Mouse (Mus musculus): Measurements from ENCODE around the gene Trim61.
"Not testable (repeated sequence)": the region's sequence is repeated elsewhere in the genome, so short reads cannot be mapped to it uniquely, and the experiment has no call there.

Gene Trim61

DNA sequence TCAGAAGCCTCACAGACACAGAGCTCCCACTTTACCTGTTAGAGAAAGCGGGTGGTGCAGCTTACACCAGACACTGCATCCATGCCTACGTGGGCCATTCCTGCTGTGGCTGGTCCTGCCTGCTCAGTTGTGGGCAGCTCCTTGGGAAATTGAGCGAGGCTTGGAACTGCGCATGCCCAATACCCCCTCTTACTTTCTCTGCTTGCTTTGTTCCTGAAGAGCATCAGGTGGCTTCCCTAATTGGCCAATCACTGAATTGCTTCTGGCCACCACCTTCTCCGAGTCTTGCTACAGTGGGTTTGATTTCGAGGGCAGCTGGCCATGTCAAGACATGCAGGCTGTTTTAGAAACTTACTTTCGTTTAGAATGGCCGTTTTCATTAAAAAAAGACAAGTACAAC is at the start of gene Trim61, which contains the start of gene Trim60:
Gene Trim61, minus strand, starts transcription at position 101 of the 400 bp plus-strand sequence.
Gene Trim60, minus strand, starts transcription at position 162 of the 400 bp plus-strand sequence.
- DNase-seq (ENCODE audit: extremely low read depth, low read depth), result no peak

DNA sequence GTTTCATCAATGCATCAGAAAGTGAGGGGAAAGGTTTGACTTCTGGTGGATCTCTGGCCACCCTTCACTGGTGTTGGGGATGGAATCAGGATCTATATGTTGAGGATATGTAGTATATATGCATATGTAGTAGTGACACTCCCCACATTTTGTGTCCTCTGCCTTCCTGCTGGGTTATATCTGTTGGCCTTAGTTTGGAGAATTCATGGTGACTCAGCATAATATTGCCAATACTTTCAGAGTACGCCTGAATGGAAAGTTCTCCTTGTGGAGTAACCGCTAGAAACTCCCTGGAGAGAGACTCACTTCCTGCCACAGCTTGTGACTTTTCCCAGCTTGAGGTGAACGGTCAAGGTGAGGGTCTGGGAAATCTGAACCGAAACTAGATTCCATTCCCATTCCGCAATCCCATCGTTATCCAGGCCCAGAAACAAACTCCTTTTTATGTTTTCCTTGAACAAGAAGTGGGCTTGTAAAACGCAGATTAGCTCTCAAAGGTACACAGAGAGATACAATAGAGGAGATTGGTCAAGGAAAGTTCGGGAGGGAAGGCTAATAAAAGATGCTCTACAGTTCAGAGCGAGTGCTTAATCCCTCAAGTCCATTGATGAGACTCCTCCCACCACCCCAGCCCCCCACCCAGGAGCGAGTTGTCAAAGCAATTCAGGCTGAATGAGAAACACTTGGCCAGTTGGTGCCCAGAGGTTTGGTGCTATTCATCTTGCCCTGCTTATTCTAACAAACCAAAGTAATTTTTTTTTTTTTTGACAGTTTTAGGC is 49.6 kb upstream of the Trim61 start:
- no peak for DNase-seq (ENCODE audit: extremely low read depth, low read depth)

DNA sequence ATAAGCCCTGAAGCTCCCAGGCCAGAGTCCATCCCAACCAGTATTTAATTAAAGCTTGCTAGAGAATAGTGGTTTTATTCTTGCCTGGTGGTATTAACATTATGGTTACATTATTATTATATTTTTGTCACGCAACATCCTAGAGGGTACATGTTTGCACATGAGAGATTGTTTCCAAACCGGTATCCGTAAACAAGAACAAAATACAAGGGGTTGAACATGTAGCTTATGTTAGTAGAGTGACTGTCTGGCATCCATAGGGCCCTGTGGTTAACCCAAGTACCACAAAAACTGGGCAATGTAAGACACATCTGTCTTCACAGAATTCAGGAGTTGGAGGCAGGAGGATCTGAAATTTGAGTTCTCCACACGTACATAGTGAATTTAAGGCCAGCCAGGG is 48.7 kb upstream of the Trim61 start:
- no peak for DNase-seq (ENCODE audit: extremely low read depth, low read depth)

DNA sequence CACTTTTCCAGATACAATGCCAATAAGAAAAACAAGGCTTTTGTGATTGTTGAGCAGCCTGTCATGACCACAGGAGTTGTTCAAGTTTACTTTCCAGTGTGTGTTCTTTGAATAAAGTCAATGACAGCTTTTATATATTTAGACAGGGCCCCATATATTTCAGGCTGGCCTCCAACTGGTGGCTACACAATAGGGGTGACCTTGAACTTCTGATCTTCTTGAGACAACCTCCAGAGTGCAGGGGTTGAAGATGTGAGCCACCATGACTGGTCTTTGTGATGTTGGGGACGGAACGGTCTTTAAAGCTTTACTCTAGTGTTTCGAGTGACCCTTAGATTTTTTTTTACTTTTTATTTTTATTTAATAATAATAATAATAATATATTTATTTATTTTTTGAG is 47.3 kb upstream of the Trim61 start:
- DNase-seq (ENCODE audit: extremely low read depth, low read depth), result no peak

DNA sequence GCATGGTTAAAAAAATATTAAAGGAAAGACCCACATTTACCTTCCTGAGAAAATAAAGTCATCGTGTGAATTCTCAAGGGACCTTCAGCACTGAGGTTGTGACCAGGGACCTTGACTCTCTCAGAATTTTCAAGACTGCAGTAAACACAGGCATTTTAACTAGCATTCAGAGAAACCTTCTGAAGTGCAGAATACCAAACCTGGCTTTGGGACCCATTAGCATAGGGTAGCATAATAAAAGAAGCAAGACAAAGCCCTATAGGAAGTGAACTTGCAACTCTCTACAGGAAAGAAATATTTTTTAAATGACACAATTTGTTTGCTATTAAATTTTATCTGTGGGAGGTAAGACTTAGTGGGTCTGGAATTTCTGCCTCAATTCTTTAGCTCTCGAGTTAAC is 45.7 kb upstream of the Trim61 start:
- no peak for DNase-seq (ENCODE audit: extremely low read depth, low read depth)

DNA sequence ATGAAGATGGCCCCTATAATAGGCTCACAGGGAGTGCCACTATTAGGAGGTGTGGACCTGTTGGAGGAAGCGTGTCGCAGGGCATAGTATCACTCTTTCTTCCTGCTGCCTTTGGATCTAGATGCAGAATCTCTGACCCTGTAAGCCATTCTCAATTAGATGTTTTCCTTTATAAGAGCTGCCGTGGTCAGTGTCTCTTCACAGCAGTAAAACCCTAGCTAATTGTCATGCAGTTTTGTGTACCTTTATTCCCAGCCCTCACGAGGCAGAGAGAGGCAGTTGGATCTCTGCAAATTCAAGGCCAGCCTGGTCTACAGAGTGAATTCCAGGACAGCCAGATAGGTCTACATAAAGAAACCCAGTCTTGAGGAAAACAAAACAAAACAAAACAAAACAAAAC is 43.9 kb upstream of the Trim61 start:
- no peak for DNase-seq (ENCODE audit: extremely low read depth, low read depth)

DNA sequence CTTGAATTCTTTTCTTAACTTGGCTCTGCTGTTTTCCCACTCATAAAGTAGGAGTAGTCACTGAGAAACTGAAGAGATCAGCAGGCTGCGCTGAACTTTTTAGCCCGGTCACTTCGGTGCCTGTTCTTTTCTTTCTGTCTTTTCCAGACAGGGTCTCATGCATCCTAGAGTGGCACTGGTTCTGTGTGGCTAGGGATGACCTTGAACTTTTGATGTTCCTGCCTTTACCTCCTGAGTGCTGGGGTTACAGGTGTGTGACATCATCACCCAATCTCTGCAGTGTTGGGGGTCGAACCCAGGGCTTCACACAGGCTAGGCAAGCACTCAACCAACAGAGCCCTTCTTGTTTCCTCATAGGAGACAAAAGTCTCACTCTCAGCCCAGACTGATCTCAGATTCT is 38.4 kb upstream of the Trim61 start:
- no peak for DNase-seq (ENCODE audit: extremely low read depth, low read depth)

DNA sequence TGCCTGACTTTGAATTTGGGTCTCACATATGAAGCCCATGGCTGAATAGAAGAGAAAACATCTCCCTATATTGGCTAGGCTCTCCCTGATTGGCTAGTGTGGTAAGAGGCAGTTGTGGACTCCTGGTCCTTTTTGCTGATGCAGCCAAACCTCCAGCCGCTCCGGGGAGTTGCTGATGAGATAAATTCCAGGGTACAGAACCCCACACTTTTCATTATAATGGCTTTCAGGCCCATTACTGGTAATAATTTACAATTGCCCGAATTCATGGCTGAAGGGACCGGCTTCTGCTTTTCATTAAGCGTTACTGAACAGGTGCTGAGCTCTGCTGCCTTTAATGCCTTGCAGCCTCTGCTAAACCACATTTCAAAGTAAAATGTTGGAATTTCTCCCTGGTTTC is 35.6 kb upstream of the Trim61 start:
- no peak for DNase-seq (ENCODE audit: extremely low read depth, low read depth)

DNA sequence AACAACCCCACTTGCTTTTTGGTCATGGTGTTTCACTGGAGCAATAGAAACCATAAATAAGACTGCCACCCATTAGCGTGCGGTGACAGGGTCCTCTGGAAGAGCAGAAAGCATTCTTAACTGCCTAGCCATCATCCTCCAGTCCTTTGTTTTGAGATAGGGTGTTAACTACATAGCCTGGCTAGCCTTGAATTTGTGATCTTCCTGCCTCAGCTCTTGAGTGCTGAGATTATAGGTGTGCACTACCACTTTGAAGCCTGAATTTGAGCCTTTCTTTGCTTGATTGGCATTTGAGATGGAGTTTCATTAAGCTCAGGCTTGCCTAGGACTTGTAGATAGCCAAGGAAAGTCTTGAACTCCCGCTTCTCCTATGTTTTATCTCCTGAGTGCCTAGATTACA is 35.2 kb upstream of the Trim61 start:
- DNase-seq (ENCODE audit: extremely low read depth, low read depth), result no peak

DNA sequence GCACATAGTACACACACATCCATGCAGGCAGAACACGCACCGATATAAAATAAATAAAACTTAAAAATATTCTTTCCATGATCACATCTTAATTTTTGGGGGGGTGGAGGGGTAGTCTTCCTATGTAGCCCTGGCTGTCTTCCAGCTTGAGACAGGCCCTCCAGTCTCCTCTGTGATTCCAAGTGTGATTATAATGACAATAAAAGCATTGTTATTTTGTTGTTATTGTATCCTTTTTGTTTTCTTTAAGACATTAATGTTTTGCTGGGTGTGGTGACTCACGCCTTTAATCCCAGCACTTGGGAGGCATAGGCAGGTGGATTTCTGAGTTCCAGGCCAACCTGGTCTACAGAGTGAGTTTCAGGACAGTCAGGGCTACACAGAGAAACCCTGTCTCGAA is 29.5 kb upstream of the Trim61 start:
- DNase-seq (ENCODE audit: extremely low read depth, low read depth), result no peak

DNA sequence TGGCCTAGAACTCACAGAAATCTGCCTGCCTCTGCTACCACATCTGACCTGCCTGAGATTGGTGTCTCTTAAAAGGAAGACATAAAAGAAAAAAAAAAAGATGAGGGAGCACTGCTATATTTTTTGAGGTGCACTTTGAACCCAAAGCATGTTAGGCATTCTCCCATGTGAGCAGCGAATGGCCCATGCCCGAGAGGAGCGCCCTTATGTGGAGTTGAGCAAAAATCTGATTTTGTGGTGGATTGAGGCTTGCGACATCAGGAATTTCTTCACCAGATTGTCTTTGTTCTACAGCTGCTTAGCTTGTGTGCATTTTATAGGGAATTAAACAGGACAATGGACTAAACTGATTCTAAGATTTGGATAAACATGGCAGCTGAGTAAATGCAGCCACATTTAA is 28.9 kb upstream of the Trim61 start:
- no peak for DNase-seq (ENCODE audit: extremely low read depth, low read depth)

DNA sequence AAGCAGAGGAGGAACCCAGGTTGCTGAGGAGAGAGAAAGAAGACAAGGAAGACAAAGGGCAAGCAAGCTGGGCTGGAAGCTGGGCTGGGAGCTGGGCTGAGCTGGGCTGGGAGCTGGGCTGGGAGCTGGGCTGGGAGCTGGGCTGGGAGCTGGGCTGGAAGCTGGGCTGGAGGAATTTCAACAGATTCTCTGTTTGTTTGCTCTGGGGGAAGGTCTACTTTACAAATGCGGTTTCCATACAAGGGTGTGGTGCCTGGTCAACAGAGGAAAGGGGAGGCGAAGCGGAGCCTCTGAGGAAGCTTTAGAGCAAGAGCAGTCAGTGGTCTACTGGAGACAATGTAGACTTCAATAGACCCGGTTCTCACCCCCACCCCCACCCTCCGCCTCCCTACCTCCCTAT is 28.2 kb upstream of the Trim61 start:
- DNase-seq (ENCODE audit: extremely low read depth, low read depth), result no peak

DNA sequence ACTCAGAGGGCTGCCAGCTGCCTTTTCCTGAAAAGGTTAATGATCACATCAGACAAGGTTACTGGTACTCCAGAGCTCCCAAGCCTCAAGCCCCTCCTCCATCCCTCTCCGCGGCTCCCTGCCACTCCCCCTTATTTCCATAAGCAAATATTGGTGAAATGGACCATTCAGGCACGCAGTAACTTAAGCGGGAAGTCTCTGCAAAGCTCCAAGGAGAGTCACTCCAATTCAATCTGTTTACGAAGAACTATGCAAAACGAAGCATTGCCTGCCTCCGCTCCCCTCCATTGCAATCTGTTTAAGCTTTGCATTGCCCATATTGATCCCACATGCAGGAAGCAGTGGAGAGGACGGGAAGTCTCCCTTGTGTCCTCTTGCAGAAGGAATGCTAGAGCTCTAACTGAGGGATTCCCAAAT is 18.8 kb upstream of the Trim61 start, which contains the start of gene Apela:
Gene Apela, minus strand, starts transcription at position 220 of the 417 bp plus-strand sequence.
- DNase-seq (ENCODE audit: extremely low read depth, low read depth), result no peak

DNA sequence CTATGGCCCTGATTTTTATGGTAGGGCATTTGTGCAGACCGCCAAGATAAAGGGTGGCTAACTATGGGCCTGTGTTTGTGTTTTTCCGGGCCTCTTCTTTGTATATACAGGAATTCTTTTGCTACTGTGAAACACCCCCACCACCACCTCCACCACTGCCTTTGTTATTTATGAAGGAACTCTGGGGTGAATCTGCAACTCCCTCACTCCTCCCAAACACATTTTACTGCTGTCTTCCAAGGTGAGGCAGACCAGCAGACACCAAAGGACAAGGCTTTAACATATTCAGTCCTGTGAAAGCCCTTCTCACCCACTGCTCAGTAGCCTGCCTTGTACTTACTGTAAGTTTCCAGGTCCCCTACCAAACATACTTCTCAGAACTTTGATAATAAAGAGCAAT is 15.8 kb upstream of the Trim61 start:
- no peak for DNase-seq (ENCODE audit: extremely low read depth, low read depth)

DNA sequence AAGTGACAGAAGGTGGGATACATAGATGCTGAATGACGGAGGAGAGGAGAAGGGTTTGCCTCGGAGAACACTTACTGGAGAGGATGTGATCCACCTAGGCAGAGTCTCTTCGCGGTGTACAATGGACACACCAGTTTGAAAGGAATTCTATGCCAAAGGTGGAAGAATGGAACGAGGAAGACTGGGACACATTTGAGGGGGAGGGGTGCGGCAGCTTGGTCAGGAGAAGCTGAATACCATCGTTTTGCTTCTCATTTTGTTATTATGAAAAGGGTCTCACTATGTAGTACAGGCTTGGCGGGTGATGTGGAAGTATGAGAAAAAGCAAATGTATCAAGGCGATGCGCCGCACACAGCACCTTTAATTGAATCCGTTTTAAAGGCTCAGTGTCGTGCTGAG is 14.7 kb upstream of the Trim61 start:
- no peak for DNase-seq (ENCODE audit: extremely low read depth, low read depth)

DNA sequence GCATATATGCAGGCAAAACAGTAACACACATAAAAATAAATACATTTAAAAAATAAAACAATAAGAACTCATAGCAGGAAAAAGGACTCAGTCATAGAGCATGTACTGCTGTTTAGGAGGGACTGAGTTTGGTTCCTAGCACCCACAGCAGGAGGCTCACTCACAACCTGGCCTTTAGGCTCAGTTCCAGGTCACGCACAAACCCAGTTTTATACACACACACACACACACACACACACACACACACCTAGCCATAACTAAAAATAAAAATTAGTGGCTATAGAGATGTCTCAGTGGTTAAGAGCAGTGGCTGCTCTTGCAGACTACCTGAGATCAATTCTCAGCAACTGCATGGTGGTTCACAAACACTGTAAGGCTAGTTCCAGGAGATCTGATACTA is 13.8 kb upstream of the Trim61 start:
- no peak for DNase-seq (ENCODE audit: extremely low read depth, low read depth)

DNA sequence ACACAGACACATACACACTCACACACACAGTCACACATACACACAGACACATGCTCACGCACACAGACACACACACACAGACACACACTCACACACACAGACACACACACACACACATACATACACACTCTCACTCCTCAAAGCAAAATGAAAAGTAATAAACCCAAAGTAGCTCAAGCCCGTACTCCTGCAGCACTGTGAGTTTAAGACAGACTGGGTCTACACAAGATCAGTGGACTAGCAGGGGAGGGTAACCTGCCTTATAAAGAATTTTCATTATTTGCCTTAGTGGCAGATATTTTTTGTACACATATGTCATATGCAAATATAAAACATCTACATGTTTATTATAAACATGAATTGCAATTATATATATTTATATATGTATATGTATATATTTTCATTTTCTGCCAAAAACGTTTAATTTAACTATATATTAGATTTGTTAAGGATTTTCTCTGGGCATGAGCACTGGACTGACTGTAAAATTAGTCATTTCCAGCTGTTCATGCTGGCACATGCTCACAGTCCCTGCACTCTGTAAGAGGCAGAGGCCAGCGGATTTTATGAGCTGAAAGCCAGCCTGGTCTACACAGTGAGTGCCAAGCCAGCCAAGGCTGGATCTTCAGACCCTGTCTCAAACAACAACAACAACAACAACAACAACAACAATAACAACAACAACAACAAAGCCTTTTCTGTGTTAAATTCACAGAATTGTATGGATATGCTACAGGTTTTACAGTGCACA is 12.6 kb upstream of the Trim61 start:
- no peak for DNase-seq (ENCODE audit: extremely low read depth, low read depth)

DNA sequence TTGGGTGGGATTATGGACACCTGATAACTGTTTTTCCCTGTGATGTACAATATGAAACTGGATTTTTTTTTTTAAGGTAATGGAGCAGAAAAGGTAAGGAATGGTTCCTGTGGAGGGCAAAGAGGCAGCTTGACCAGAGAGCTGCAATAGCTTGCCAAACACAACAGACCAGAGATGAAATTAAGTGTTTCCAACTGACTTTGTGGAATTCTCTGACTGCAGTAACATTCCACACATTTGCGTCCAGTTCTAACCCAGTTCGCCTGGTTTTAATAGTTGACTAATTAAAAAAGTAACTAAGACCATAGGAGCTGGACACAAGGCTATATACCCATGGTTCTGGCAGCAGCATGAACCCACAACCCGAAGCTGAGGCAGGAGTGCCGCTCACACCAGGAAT is 11.5 kb upstream of the Trim61 start:
- DNase-seq (ENCODE audit: extremely low read depth, low read depth), result no peak

DNA sequence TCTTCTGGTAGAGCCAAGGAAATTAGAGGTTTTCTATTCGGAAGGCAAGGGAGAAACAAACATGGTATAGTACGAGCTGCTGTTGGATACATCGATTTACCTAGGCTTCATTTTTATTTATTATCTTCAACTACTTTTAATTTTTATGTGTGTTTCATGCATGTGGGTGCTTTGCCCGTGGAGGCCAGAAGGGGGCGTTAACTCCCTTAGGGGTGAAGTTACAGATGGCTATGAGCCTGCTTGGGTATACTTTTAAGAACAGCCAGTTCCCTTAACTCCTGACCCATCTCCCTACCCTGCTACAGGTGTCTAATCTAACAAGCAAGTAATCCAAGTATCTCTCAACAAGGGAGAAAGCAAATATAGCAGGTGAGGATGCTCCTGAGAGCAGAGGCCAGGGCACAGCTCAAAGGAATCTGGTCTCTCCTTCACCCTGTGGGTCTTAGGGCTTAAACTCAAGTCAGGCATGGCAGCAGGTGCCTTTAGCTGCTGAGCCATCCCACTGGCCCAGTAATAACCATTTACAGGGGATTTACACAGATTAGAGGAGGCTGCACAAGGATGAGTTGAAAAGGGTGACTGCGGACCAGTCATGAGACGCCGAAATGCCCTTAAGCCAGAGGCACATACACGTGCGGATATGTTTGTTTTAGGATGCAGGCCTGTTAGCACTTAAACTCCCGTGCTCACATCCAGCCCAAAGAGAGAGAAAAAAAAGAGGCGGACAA is 10.8 kb upstream of the Trim61 start:
- no peak for DNase-seq (ENCODE audit: extremely low read depth, low read depth)

DNA sequence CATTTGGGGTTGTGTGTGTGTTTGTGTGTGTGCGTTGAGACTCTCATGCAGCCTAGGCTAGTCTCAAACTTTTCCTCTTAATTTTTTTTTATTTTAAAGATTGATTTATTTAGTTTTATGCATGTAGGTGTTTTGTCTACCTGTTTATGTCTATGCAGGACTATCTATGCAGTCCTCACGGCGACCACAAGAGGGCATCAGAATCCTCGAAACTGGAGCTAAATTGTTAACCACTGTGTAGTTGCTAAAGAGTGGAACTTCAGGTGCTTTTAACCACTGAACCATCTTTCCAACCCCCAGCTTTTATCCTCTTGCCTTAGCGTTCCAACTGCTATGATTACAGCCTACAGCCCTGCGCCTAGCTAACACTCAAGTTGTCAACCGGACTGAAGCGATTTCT is 4.2 kb upstream of the Trim61 start:
- DNase-seq (ENCODE audit: extremely low read depth, low read depth), result peak; percentile 6

DNA sequence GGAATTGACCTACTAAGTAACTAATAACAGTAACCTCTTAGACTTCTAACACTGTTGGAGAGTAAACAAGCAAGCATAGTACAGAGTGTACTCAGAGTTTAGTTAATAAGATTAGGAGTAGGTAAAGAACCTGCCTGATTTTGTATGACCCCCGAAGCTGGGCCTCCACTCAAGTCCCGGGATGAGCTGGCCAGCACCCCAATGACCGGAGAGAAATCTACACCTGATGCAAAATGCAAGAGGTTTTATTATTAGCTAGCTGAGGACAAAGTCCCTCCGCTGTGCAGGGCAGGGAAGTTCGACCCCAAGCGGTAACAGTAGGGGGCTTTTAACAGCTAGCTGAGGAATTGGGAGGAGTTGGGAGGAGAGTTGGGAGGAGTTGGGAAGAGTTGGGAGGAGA is 10.7 kb downstream of the Trim61 start:
- not testable (repeated sequence) for DNase-seq (ENCODE audit: extremely low read depth, low read depth)

DNA sequence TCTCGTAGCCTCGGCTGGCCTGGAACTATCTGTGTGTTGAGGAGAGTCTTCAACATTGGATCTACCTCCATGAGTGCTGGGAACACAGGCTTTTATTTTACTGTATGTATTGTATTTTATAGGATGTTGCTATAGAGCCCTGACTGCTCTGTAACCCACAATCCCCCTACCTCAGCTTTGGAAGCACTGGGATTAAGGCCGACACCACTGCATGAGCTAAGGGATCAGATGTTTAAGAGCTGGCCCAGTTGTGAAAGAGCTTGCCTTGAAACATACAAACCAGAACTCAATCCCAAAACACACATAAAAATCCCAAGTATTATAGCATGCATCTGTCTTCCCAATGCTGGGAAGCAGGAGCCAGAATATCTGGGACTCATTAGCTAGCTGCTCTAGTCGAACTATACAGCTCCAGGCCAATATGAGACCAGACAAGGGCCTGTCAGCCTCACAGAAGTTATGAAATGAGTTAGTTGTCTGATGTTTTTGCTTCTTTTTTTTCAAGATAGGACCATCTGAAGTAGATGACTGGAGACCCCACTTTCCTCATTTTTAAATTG is 19.4 kb downstream of the Trim61 start:
- DNase-seq (ENCODE audit: extremely low read depth, low read depth), result no peak

Data from MEL-GATA-1-ER (cell line).